Mouse (Mus musculus) ovary, postnatal 14 days (tissue): Measurements from ENCODE around the gene Adamts15.
A peak's percentile ranks its signal among the peaks of the same experiment; 100 is the strongest.

Experiments
- DNase-seq: peaks from one replicate; pipeline ENCODE4 v3.0.0; 2022; ENCODE audit warnings: low spot score

Adamts15 gene

DNA sequence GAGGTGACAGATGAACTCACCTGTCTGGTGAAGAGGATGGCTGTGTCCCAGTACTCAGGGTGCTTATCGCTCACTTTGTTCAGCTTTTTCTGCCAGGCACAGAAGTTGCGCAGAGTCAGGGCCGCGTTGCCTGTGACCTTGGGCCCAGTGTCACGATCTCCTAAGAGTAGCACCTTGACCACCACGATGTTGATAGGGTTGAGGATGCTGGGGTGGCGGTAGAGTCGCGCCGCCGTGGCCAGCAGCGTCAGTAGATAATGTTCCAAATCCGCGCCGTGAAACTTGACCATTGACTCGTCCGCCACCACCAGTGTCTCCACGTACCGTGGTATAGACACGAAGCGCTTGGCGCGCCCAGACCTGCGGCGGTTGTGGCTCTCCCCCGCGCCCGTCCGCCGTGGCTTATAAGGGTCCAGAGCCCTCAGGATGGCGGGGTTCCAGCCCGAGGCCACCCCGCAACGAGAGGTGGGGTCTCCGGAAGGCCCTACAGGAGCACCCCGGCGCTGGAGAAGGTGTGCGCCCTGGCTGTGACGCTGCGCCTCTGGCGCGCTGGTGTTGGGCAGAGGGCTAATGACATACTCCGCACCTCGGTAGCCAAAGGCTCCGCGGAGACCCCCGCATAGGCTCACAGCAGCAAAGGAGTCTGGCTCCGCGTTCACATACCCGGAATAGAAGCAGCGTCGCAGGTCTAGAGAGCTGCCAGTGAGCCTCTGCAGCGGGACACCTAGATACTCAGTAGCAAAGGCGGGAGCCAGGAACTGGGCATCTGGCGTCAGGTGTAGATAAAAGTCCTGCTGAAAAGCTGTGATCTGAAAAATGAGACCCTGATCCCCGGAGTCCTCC lies 770 bp downstream of the Adamts15 start:
- DNase-seq = no peak

DNA sequence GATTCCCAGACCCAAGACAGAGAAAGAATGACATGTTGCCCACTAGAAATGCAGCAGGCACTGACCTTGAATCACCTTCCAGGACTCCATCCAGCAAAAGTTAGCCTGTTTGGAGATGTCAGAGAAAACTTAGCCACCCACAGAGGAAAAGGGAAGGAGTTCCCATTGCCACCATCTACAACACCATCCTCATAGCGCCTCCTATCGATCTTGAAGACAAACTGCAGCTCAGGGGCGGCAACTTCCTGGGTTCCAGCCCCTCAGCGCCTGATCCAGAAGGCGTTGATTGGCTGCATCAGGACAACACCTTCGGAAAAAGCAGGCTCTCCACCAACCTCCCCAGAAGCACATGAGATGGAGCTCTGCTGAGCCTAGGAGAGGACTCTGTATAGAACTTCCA lies 1.5 kb downstream of the Adamts15 start:
- DNase-seq = no peak

DNA sequence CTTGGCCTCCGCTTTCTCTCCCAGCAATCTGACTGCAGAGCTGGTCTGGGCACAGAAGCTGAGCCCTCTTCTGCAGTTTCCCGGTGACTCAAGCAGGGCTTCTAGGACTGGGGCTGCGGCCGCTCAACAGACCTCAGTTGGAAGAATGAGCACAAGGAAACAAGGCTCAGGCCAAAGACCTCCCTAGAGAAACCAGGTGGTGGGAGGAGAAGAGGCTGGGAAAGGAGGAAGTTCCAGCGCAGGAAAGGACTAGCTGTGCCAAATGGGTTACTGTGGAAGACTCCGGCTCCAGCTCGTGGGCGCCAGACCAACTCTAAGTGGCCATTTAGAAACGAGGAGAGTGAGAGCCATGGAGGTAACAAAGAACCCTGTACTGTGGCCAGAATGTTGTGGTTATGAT lies 2.6 kb downstream of the Adamts15 start:
- no peak for DNase-seq

DNA sequence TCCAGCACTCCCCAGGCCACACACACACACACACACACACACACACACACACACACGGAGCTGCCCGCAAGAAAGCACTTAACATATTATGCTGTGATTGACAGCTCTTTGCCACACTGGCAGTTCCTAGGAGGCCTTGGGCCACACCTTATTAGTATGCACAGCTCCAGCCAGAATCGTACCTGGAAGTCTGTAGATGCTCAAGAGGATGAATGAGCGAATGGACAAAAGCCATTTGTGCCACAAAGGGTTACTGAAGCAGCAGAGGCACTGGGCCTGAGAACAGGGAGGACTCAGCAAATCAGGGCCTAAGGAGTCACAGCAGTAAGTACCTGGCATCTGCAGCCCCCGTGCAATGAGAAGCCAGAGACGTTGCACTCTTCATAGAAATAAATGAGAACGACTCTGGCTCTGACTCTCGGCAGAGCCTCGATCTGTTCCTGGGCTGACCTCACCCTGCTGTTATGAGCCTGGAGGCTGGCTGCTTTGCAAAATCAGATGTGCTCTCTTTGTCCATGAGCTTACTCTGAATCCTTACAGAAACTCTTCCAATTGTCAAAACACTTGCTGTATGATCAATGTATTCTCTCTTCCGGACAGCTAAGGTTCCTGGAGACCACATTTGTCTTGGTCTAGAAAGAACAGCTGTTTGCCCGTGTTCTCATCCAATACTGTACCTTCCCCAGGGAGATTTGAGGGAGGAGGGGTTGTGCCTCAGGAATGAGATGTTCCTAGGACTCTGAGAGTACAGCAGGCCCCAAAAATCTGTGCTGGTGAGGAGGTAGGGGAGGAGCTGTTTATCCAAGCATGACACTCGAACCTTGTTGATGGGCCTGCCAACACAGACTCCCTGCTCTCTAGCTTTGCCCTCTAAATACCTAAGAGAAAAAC lies 3.5 kb downstream of the Adamts15 start:
- no peak for DNase-seq

- DNase-seq = no peak
Observed at GRCm38 (mm10) chr9:30916266-30916968, 5.8 kb downstream of the Adamts15 start.

DNA sequence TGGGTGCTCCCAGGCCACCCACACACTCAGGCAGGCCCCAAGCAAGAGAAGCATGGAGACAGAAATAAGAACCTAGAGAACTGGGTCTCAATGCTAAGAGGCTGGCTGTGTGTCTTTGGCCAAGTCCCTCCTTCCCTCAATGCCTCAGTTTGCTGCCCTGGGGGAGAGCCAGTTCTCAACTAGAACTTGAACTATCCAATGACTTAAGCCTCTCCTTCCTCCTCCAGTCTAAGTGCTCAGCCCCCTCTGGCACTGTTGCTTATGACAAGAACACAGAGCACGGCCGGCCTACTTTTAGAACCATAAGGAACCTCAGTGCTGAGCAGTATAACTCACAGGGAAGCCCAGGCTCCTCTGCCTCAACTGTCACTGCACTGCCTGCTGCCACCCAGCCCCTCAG lies 8.0 kb downstream of the Adamts15 start:
- DNase-seq = no peak

GRCm38 (mm10) chr9:30913429-30913828 lies 8.8 kb downstream of the Adamts15 start:
- DNase-seq = no peak

DNA sequence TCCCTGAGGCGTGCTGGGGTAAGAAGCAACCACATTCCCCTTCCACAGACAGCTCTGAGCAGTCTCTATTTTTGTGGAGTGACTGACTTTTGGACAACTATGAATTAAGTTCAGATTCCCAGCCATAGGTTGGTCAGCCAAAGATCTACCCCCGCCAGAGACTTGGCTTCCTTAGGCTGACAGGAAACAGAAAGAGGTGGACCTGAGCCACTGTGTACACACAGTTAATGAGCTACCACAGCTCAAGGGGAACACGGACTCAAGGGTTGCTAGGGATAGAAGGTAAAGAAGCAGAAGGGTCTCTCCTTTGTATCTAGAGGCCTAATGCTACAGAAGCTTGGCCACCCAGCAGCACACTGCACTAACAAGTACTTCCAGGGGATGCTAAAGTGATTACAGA lies 10.1 kb downstream of the Adamts15 start:
- no peak for DNase-seq

GRCm38 (mm10) chr9:30910491-30910890 lies 11.8 kb downstream of the Adamts15 start:
- DNase-seq = no peak

DNA sequence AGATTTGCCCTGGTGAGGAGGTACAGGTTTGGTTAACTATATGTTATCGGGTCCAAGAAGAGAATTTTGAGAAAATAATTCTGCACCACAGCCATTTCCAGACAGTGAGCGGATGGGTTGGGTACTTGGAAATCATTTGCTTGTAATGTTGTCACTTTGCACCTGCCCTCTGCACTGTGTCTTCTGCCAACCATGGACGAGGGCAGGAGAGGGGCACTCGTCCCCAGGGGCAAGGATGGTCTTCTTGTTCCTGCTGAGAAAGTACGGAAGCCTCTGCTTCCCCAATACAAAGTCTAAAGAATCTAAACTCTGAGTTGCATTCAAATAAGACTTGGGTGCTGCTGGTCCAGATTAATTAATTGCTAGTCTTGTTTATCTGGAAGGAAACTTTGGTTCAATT lies 13.3 kb downstream of the Adamts15 start:
- no peak for DNase-seq

- no peak for DNase-seq
Observed at GRCm38 (mm10) chr9:30908296-30908690, 14.0 kb downstream of the Adamts15 start.

- DNase-seq = no peak
Observed at GRCm38 (mm10) chr9:30907677-30908295, 14.5 kb downstream of the Adamts15 start.

DNA sequence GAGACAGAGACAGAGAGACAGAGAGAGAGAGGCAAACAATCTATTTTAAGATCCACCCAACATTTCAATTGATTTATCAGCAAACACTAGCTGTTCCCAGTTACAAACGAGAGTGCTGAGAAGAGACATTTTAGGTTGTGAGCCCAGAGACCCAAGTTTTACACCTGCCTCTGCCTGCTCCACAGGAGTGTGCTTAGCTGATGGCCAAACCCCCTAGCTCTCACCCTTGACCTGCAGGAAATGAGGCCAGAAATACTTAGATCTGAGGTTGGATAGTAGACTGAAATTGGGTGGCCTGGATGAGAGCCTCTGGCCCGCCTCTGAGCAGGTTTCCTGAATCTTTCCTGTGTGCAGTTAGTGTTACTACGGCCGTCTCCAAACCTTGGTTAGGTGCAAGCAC lies 15.8 kb downstream of the Adamts15 start:
- no peak for DNase-seq

- no peak for DNase-seq
Observed at GRCm38 (mm10) chr9:30905861-30906260, 16.4 kb downstream of the Adamts15 start.

DNA sequence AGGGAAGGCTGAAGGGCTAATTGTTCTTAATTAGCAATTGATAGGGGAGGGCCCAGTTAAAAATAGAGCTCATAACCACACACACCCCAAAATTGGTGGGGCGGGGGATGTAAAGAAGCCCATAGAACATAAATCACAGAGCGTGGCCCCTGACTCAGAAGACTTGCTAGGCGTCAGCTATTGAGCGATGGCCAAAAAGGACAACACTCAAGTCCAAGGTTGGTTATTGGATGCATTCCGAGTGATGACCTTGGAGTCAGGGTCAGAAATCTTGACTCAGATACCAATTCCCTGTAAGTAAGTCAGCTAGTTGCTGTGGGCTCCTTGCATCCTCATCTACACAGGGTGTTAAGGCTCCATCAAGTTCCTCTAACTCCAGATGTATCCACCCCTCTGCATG lies 19.0 kb downstream of the Adamts15 start:
- no peak for DNase-seq

DNA sequence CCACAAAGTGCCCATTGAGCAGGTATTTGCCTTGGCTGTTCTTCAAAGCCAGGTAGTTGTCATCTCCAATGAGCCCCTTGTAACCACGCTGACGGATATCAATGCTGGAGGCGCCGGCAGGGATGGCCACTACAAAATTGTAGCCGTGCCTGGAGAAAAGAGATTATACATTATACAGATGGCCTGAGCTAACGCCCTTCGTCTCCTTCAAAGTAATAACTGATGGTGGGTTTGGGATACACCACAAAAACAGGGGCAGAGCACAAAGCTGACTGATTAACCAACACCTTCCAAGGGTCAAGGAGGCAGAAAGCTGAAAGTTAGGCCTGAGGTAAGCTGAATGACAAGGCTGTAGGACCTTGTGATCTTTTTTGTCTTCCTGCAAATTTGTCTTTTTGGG lies 19.6 kb downstream of the Adamts15 start:
- DNase-seq = no peak

GRCm38 (mm10) chr9:30902152-30902551 lies 20.1 kb downstream of the Adamts15 start:
- DNase-seq = no peak

DNA sequence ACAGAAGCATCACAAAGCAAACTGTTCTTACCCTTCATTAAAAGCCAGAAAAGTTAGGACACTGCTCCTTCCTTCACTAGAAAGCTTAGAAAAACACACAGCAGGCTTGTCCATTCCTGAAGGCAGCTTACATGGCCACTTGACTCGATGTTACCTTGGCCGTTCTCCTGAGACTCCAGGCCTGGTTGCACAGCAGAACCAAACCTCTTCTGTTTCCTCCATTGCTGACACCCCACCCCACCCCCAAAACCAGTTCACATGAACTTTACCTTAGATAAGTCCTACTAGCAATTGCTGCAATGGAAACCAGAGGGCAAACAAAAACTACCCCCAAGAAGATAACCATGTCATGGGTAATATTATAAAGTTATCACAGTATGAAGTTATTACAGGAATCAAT lies 25.1 kb downstream of the Adamts15 start:
- no peak for DNase-seq

GRCm38 (mm10) chr9:30896752-30897151 lies 25.5 kb downstream of the Adamts15 start:
- peak; percentile 73 for DNase-seq

DNA sequence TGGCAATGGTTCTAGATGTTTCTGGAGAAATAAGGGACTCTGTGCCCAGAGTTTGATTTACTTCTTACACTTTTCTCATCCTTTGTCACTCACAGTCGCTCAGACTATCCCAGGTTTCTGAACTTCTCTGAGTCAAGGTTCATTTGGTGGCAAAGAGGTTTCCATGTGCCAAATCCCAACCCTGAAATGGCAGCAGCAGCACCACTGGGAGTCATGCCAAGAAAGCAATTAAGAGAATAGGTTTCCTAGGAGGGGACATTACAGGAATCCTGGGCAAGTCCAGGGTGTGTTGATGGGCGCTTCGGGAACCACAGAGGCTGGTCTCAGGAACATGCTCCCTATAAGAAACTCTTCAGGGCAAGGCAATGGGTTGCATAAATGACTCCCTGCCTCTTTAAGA lies 26.6 kb downstream of the Adamts15 start:
- DNase-seq = no peak

GRCm38 (mm10) chr9:30886276-30886675 lies 36.0 kb downstream of the Adamts15 start:
- DNase-seq = no peak

GRCm38 (mm10) chr9:30880553-30880952 lies 41.7 kb downstream of the Adamts15 start:
- DNase-seq = no peak
